Mouse (Mus musculus): ENCODE data around the gene Plcl2.

DNA sequence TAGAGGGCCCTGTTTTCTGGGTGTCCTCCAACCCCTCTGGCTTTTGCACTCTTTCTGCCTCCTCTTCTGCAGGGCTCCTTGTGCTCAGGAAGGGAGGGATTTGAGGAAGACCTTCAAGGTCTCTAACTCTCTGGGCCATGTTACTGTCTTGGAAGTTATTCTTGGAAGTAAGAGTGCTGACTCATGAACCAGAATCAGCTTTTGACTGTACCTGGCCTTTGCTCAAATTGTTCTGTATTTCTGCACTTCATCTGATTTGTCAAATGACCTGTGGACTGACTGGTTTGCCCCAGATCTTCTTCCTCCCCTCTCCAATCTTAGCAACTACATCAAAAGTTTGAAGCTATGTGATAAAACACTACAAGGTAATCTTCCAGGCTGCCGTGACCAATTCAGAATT lies 91.5 kb downstream of the Plcl2 start:
- TF ChIP-seq CTCF (IDR thresholded peaks at IDR 0.05; ENCODE audit: borderline replicate concordance, control insufficient read depth, extremely low read depth, insufficient read depth, low read length, poor library complexity) (no peak), POLR2A (IDR thresholded peaks at IDR 0.05; ENCODE audit: control insufficient read depth, extremely low read depth, insufficient read depth, low read length, poor library complexity) (no peak)
